Mouse (Mus musculus) left cerebral cortex, adult 8-10 months (tissue): ENCODE results near the gene Fam192a. TPM values are rescaled to one million over a fixed set of nuclear protein-coding genes. Genes with fewer than 3 reads are reported as not detected.

ENCODE experiments used
- DNase-seq, 2 experiments: peaks; one replicate each; pipeline ENCODE4 v3.0.0; 2022; ENCODE audit warnings: low spot score in 2 of 2
- total RNA-seq, 4 experiments: library from RNA; stranded (reverse); gene quantifications; 2 replicates each; pipeline ENCODE4 v1.2.4; 2022

Gene Fam192a
- total RNA-seq, 4 experiments from 2014 or later, result 31.5 to 40.6 (median 38.9) TPM

GRCm38 (mm10) chr8:94574159-94574907, 27.5 kb downstream of the Fam192a start:
- DNase-seq, result peak; percentile 30 to 84

DNA sequence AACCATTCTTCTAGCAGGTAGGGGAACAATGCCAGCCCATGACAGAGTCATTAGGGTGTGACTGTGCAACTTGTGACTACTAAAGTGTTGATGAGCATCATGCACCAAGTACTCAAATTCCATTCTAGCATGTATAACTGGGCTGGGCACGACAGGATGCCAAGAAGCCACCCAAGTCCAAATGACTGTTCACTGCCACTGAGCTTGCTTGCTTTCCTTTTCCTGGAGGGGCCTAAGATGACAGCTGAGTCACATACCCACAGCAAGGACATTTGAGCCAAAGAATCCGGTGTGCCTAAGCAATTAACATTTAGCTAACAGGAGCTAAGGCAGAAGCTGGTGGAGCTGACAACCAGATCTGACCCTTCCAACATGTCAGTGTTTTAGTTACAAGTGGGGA, 29.9 kb downstream of the Fam192a start:
- DNase-seq, result no peak

- DNase-seq, result no peak
Measured at GRCm38 (mm10) chr8:94569419-94569818, 32.4 kb downstream of the Fam192a start.

DNA sequence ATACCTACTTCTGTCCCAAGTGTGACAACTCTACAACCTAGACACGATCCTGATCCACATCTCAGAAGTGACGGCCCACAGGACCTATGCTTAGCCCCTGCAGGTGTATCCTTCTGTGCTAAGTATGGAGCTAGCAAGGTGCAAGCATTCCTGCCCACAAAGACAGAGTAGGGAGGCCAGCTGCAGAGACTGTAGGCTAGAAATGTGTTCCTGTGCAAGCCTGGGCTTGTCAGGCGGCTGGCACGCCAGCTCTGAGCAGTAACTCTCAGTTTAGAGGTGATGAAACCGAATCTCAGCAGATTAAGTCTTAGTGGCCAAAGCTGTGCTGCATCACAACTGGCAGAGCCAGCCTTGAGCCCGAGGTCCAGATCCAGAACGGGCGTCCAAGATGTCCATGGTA, 33.7 kb downstream of the Fam192a start:
- DNase-seq, result no peak

- no peak for DNase-seq
Measured at GRCm38 (mm10) chr8:94567159-94567849, 34.5 kb downstream of the Fam192a start.

DNA sequence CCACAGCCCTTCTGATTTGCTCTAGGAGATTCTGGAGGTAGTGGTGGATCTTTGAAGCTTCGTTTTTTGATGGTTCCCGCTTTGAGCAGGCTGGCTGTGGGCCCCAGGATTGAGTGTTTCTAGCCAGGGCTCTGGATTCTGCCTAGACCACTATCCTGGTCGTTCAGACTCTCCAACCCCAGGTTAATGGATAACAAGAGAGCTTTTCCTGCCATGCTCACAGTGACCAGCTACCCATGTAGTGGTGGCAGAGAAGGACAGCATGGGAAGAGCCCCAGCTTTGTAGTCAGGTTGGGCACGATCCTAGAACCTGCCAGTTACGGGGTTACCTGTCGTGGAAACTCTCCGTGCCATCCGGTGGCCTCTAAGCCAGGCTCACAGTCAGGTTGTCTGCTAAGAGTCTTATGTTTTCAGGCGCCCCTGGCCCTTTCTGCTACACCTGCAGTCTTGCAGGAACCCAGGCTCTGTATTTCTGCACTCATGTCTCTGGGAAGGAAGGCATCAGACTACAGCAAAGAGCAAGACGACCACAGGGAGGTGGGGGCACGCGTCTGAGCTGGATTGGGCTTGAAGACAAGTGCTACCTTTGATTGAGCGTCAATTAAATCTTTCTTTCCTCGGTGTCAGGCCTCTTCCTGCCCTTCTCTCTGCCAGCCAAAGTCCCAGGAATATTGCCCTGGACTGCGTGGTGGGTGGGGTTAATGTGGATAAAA, 35.2 kb downstream of the Fam192a start:
- DNase-seq, result no peak

DNA sequence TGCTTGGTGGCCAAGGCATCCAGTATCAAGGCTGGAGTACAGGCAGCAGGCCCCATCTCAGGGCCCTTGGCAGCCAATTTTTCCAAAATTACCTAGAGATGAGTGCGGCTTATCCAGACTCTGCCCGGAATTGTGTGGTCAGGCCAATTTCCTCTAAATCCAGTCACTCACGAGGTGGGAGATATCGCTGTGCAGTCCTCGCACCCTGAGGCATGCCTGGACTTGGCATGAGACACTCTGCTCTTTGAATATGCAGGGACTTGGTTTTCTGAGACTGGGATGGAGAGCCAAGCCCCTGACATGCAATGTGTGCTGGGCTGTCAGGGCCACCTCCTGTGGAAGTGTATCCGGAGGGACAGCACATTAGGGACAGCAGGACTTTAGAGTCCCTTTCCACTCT, 35.8 kb downstream of the Fam192a start:
- DNase-seq, result no peak

- DNase-seq, result no peak
Measured at GRCm38 (mm10) chr8:94564421-94564820, 37.4 kb downstream of the Fam192a start.

- peak in 1 of 2 experiments; percentile 43 for DNase-seq
Measured at GRCm38 (mm10) chr8:94561256-94561655, 40.5 kb downstream of the Fam192a start.

- no peak for DNase-seq
Measured at GRCm38 (mm10) chr8:94557281-94557680, 44.5 kb downstream of the Fam192a start.

DNA sequence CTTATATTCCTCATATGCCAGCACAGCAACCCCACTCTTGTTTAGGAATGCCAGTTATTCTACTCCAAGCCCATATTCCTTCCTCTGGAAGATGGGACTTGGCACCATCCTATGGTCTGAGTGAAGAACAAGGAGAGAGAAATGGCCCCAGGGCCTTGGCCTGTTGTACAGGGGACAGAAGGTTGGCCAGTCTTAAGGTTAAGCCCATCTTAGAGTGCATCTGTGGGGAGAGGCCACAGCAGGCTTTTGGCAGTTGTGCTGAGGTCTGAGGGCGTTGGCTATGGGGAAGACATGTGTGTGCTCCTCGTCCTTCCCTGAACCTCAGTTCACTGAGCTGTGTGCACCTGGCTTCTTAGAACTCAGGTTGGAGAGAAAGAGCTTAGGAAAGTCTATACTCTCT, 49.1 kb downstream of the Fam192a start:
- DNase-seq, result no peak

- DNase-seq, result peak in 1 of 2 experiments; percentile 77
Measured at GRCm38 (mm10) chr8:94551471-94552422, 50.0 kb downstream of the Fam192a start.

- no peak for DNase-seq
Measured at GRCm38 (mm10) chr8:94549998-94550397, 51.8 kb downstream of the Fam192a start.

DNA sequence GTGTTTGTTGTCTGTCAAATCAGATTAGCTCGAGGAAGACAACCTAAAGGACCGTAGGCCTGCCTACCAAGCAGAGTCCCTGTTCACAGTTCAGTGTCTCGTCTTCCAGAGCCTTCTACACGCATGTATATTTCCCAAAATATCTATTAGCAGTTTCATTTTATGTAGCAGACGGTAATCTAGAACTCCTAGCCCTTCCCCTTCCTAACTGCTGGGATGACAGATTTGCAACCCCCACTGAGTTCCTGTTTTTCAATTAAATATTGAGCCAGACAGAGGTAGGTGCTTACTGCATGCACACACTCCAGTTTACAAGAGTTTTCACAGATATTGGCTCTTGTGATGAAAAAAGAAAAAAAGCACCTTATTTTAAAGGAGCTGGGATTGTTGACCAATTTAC, 52.3 kb downstream of the Fam192a start:
- DNase-seq, result no peak

DNA sequence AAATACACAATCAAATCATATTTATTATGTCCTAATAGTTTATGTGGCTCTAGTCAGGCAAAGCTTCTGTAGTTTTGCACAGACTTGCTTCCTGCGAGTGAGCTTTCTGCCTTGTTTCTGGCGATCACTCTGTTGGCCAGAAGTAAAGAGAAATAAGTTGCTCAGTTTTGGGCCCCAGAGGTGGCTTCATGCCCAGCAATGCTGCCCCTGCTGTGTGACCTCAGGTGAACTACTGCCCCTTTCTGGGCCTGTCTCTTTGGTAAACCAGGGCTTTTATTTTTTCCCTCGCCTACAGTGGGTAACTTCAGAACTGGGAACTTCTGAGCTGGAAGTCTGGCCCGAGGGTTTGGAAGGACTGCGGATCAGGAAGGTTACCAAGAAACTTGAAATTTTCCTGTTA, 52.8 kb downstream of the Fam192a start:
- no peak for DNase-seq

DNA sequence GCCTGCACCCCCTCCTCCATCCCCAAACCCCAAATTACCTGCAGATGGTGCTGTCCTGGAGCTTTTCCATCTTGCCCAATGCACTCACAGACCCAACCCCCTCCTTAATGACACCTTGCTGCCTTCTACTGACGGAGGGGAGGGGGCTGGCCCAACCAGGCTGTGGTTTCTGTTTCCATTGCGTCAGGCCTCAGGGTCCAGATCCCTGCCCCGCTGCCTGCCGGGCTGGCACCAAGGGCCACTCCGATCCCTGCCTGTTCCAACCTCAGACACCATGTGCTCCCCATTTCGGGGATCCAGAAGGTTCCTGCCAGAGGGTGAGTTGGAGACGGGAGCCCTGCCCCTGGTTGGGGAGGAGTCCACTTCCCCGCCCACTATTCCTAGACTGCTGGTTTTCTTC, 57.8 kb downstream of the Fam192a start:
- DNase-seq, result no peak

DNA sequence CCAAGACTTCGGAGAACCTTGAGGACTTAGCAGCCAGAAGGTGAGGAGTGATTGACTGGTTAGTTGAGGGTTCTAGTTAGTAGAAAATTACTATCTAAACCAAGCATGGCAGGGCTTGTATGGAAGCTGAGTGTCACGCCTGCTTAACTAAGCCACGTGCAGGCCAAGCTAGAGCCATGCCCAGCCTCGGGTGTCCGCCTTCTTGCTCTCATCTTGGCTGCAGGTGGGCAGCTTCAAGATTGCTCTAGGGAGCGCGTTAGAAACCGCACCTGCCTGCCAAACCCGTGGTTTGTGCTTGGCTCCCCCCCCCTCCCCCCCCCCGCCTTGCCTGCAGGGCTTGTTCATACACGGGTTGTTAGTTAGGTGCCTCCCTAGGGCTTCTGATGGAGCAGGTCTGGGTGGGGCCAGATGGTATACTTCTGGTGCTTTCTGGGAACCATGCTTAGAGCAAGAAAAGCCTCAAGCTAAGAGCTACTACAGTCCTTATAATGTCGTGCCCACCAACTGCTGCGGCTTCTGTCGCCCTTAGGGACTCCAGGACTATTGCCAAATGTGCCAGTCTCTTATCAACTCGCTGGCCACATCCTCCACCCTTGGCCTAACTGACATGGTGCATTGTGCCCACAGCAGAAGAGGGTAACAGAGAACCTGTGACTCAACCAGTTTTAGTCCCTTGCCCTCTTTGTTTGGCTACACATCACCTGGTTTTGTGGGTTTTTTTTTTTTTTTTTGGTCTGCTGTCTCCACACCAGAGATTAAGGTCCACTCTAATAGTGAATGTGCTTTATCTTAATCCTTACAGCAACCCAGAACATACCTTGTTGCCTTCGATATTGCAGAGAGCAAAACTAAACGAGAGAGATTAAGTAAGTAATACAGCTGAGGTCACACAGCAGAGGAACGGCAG, 60.7 kb downstream of the Fam192a start:
- no peak for DNase-seq

DNA sequence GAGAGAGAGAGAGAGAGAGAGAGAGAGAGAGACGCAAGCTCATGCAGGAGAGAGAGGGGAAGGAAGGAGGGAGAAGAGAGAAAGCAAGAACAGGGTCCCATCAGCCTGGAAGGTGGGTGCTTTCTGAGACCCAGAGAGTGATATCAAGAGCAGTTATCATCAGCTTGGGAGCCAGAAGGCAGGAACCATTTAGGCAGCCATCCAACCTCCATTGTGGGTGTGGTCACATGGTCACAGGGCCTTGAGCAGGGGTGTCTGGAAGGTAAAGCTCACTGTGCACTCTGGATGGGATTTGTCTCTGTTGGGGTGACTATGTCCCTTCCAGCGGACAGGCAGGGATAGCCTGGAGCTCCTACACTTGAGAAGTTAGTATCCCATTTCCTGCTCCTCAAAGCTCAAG, 61.8 kb downstream of the Fam192a start:
- no peak for DNase-seq

- no peak for DNase-seq
Measured at GRCm38 (mm10) chr8:94537456-94537855, 64.3 kb downstream of the Fam192a start.

DNA sequence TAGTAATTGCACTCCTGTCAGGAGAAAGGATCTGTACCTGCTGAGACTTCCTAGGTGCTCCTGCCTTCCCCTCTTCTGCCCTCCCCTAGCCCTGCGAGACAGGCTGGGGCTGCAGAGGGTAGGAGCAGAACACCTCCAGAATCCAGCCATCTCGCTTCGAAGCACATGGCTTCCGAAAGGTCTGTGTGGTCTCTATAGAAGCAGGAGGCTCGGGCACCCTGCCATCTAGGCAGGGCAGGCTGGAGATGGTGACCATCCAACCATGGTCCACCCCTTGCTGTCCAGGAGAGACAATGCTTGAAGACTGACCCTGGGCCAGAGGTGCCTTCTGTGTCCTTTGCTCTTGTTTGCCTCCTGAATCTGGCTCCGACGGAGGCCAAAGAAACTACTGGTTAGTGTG, 66.2 kb downstream of the Fam192a start:
- DNase-seq, result no peak
